Mouse (Mus musculus) liver (tissue): Measurements from ENCODE around the gene Olfr347.

Source experiments
- DNase-seq: peaks from one replicate; pipeline ENCODE4 v3.0.0-alpha.2; 2020; ENCODE audit warnings: mixed read lengths

The Olfr347 gene

GRCm38 (mm10) chr2:36731602-36732001 is at the start of gene Olfr347:
TSS of gene Olfr347 (plus strand) at chr2:36731902.
- no peak for DNase-seq

GRCm38 (mm10) chr2:36685488-36685887 is 46.2 kb upstream of the Olfr347 start, which contains the start of gene Olfr346:
TSS of gene Olfr346 (plus strand) at chr2:36685788.
- DNase-seq: no peak

- no peak for DNase-seq
Measured at GRCm38 (mm10) chr2:36736226-36736625, 4.5 kb downstream of the Olfr347 start.

GRCm38 (mm10) chr2:36783976-36784375 is 52.3 kb downstream of the Olfr347 start, which contains the start of gene Olfr348:
TSS of gene Olfr348 (plus strand) at chr2:36784276.
- DNase-seq: no peak
